Mouse (Mus musculus) urinary bladder, adult 2 months (tissue): Measurements from ENCODE around the gene Rpl11. TPM values are rescaled to one million over a fixed set of nuclear protein-coding genes. Genes with fewer than 3 reads are reported as not detected.
"Not testable (repeated sequence)": the region's sequence is repeated elsewhere in the genome, so short reads cannot be mapped to it uniquely, and the experiment has no call there.

Experiments used
- DNase-seq: peaks from one replicate; pipeline ENCODE4 v3.0.0; 2022; ENCODE audit warnings: low spot score
- polyA plus RNA-seq: library from polyadenylated mRNA; depleted of rRNA; stranded (reverse); fragments of >200 nt; gene quantifications from 2 replicates; pipeline ENCODE4 v1.2.3, GENCODE M21; 2012

The Rpl11 gene
- polyA plus RNA-seq, 1 experiment: 1,127 TPM

- DNase-seq: no peak
Observed at GRCm38 (mm10) chr4:136070592-136070991, 17.4 kb upstream of the Rpl11 start.

- DNase-seq: peak; percentile 66
Observed at GRCm38 (mm10) chr4:136069954-136070353, 16.7 kb upstream of the Rpl11 start.

DNA sequence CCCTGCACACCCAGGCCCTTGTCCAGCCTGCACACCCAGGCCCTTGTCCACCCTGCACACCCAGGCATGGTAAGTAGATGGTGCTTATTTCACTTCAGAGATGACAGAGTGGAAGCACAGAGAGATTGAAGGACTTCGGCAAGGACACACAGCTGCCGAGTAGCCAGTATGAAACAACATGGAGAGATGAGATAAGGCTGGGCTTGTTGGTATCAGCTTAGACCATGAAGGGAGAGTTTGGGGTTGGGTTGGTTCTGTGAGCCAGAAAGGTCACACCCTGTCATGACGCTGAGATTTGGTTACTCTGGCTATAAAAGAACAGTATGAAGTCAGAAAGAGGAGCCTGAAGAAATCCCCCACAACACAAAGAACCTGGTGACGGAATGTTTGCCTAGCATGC, 16.1 kb upstream of the Rpl11 start:
- no peak for DNase-seq

GRCm38 (mm10) chr4:136063143-136063542, 9.9 kb upstream of the Rpl11 start:
- no peak for DNase-seq

DNA sequence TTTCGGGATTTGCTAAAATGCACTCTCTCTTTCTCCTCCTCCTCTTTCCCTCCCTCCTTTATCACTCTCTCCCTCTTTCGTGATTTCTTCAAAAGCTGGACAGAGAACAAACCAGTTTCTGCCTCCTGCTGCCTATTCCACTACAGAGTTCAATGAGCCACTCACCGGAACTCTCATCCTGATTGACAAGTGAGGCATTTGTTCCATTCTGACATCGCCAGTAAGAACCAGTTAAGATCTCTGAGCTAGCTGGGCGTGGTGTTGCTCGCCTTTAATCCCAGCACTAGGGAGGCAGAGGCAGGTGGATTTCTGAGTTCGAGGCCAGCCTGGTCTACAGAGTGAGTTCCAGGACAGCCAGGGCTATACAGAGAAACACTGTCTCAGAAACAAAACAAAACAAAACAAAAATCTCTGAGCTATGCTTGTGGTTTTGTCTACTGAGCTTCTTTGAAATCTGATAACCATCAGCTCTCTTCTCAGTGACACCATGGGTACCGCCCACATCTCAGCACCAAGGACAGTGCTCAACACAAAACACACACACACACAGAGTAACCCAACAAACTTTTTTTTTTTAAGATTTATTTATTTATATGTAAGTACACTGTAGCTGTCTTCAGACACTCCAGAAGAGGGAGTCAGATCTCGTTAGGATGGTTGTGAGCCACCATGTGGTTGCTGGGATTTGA, 6.7 kb upstream of the Rpl11 start:
- DNase-seq: not testable (repeated sequence)

DNA sequence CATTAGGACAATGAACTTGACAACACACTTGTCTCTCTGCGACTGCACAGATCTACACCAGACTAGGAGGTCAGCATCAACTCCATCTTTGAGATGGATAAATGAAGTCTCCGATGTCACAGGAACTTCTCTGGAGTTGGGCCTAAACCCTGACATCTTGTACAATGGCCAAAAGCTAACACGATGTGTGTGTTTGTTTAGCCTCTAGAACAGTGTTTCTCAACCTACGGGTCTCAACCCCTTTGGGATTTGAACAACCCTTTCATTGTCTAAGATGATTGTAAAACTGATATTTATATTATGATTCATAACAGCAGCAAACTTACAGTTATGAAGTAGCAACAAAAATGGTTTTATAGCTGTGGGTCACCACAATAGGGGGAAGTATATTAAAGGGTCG, 4.7 kb upstream of the Rpl11 start:
- no peak for DNase-seq

DNA sequence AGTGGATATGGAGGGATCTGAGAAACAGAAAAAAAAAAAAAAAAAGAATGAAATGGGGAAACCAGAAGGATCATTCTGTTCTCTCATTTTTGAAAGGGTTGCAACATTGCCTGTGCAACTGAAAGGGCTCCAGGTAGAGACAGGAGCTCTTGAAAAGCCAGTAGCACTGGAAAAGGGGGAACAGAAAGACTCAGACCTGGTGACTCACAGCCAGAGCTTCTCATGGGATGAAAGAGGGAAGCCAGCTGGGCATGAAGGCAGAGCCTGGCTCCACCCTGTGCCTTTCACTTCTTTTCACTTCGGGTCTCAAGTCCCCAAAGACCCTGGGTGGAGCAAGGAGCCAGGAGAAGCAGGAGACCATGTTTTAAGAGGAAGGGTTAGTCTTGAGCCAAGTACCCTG, 2.8 kb upstream of the Rpl11 start:
- no peak for DNase-seq

- DNase-seq: no peak
Observed at GRCm38 (mm10) chr4:136053843-136054242, 615 bp upstream of the Rpl11 start.

DNA sequence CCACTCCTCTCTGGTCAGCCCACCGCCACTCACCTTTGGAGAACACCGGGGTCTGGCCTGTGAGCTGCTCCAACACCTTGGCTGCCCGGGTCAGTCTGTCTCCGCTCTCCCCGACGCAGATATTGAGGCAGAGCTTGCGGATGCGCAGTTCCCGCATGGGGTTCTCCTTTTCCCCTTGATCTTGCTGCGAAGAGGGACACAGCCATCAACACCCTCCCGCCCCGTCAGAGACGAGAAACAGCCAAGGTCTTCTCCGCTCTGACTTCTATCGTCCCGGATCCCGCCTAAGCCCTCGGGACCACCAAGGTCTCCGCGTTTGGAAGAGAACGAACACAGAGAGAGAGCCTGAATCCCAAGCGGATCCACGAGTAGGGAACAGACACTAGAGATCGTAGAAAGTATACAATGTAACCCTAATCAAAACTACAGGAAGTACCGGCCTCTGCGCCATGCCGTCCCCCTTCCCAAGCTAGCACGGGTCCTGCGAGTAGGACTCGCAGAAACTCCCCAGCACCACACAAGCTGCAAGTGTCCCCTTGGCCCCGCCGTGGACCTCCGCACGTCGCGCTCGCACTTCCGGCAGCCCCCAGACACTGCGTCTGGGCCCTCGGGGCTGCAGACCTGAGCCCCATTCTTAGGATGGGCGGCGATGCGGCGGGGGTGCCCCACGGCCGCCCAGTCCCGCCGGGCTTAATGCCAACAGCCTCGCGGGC, 538 bp downstream of the Rpl11 start:
- DNase-seq: no peak

DNA sequence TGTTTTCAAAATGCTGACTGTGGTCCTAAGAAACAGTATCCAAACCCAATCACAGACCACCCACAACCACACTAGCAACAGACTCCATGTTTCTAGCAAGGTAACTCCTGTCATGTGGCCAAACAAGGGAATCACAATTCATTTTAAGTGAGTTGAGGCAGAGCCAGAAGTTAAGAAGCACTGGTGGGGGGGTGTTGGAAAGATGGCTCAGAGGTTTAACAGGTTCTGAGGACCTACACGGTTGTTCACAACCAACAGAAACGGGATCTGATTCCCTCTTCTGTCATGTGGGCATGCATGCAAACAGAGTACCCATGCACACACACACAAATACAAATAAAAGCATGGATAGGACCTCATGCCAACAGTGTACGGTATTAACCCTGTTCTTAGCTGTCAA, 1.2 kb downstream of the Rpl11 start:
- no peak for DNase-seq

GRCm38 (mm10) chr4:136050226-136050625, 3.0 kb downstream of the Rpl11 start:
- DNase-seq: no peak

- no peak for DNase-seq
Observed at GRCm38 (mm10) chr4:136048291-136049032, 4.8 kb downstream of the Rpl11 start.

GRCm38 (mm10) chr4:136047626-136048025, 5.6 kb downstream of the Rpl11 start:
- DNase-seq: no peak

GRCm38 (mm10) chr4:136046888-136047287, 6.3 kb downstream of the Rpl11 start:
- no peak for DNase-seq

DNA sequence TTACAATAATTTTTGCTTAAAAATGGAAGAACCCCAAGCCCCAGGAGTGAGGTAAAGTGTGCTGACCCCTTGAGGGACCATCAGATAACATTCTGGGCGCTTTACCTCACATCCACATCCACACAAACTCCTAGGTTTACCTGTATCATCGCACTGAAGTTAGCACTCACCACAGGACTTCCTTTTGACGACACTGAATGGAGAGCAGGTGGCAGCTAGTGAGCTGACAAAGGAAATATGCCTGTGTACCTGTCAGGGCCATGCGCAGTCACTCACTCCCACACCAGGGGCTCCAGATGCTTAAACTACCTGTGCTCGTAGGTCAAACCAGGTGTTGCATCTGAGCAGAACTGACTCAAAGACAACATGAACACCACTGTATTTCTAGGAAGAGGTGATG, 8.1 kb downstream of the Rpl11 start:
- no peak for DNase-seq

- DNase-seq: no peak
Observed at GRCm38 (mm10) chr4:136043784-136044400, 9.3 kb downstream of the Rpl11 start.

GRCm38 (mm10) chr4:136035078-136035477, 18.1 kb downstream of the Rpl11 start:
- DNase-seq: no peak

GRCm38 (mm10) chr4:136033231-136033630, 20.0 kb downstream of the Rpl11 start:
- DNase-seq: no peak

DNA sequence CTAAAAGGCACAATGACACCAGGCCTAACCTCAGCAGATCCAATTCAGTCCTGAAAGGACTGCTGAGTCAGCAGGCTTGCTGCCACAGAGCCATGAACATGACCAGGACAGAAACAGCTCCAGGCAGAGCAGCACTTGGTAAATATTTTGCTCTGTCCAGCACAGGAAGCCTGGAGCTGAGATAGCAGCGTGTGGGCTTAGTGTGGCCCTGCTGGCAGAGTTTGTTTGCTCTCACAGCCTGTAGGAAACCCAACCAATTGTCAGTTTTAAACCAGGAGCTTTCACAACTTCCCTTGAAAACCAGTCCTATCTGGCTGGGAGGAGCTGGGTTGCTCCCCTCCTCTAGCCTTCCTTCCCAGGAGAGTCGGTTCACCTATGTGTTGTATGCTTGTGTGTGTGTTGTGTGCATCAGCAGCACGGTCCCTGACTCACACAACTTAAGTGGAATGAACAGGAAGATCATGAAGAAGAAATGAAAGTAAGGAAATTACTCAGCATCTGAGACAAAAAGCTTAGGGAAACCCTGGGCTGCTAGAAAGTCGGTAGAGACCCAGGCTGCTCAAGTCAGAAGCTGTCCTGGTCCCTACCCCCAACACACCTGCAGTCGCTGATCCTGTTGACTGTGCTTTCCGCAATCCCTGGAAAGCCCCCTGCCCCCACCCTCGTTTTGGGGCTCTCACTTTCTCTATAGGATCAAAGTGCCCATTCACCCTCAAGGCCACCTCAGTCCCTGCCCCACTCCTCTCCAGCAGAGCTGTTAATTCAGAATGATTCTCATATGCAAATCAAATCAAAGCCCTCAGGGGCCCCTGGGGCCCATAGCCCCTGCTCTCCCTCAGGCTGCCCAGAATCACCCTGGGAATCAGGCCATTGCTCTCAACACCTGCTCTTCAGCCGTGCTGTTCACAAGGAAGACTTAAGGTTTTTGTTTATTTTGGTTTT, 22.0 kb downstream of the Rpl11 start:
- no peak for DNase-seq

DNA sequence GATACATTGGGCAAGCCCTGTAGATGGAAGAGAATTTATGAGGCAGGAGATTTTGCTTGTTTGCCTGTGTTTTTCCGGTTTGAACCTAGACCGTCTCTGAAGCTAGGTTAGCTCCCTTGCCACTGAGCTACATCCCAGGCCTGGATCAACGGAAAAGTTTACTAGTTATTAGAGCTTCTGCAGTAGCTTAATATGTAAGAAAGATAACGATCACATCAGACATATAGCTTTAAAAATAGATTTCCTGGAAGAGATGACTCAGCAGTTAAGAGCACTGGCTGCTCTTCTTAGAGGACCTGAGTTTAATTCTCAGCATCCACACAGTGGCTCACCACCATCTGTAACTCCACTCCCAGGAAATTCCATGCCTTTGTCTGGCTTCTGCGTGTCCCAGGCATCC, 24.5 kb downstream of the Rpl11 start:
- DNase-seq: no peak

- no peak for DNase-seq
Observed at GRCm38 (mm10) chr4:136028132-136028564, 25.1 kb downstream of the Rpl11 start.
